Mouse (Mus musculus) heart, adult 2 months (tissue): ENCODE measurements around the gene Sec14l4. TPM values are rescaled to one million over a fixed set of nuclear protein-coding genes. Genes with fewer than 3 reads are reported as not detected.
A peak's percentile ranks its signal among the peaks of the same experiment; 100 is the strongest.

Source experiments
- DNase-seq, 2 experiments: peaks; one replicate each; pipeline ENCODE4 v3.0.0; 2021
- H3K27ac ChIP-seq: fragments of 200-600 bp; 2 replicates; pipeline ENCODE4 v1.8.1; 2022
- H3K27me3 ChIP-seq: fragments of 200-500 bp; 2 replicates; pipeline ENCODE4 v1.6.1; 2012; ENCODE audit warnings: mild to moderate bottlenecking, low read length, inconsistent platforms, mixed read lengths; ENCODE audit not compliant: control insufficient read depth, insufficient read depth
- H3K36me3 ChIP-seq: fragments of 200-500 bp; 2 replicates; pipeline ENCODE4 v1.6.1; 2012; ENCODE audit warnings: low read length, inconsistent platforms; ENCODE audit not compliant: control insufficient read depth, insufficient read depth
- H3K4me1 ChIP-seq: fragments of 200-500 bp; 2 replicates; pipeline ENCODE4 v1.6.1; 2011; ENCODE audit warnings: low read length; ENCODE audit not compliant: control insufficient read depth, insufficient read depth
- H3K4me3 ChIP-seq: fragments of 200-600 bp; 2 replicates; pipeline ENCODE4 v1.8.1; 2022
- H3K79me2 ChIP-seq: fragments of 200-500 bp; replicated peaks from 2 replicates; pipeline ENCODE4 v1.6.1; 2012; ENCODE audit warnings: mild to moderate bottlenecking, inconsistent platforms, low read length, moderate library complexity, mixed read lengths; ENCODE audit not compliant: control insufficient read depth, insufficient read depth
- H3K9ac ChIP-seq: fragments of 200-500 bp; 2 replicates; pipeline ENCODE4 v1.6.1; 2012; ENCODE audit warnings: low read depth, mild to moderate bottlenecking, control low read depth, inconsistent platforms, low read length, mixed read lengths
- CTCF ChIP-seq: fragments of 200-600 bp; IDR thresholded peaks from 2 replicates; pipeline ENCODE4 v1.8.1; 2022; ENCODE audit warnings: antibody characterized with exemption, mild to moderate bottlenecking, moderate library complexity
- EP300 ChIP-seq: fragments of 200-500 bp; IDR thresholded peaks from 2 replicates; pipeline ENCODE4 v1.6.1; 2011; ENCODE audit warnings: low read depth, low read length, control low read depth; ENCODE audit not compliant: insufficient read depth
- POLR2A ChIP-seq: fragments of 200-500 bp; IDR thresholded peaks from 2 replicates; pipeline ENCODE4 v1.6.1; 2011; ENCODE audit warnings: mild to moderate bottlenecking, low read depth, low read length, control low read depth; ENCODE audit not compliant: insufficient read depth
- whole genome bisulfite sequencing: fragments of 180-500 bp; shearing (Covaris S2); methylation state at CpG from one replicate; pipeline ENCODE4 v1.1.7; 2018; 5-methylcytosine and 5-hydroxymethylcytosine counted together
- intact Hi-C: fragments of 180-260 bp; cut with DNase I; formaldehyde crosslinking; loops from one replicate; pipeline ENCODE4 v1.15.1; 2025
- polyA plus RNA-seq: library from polyadenylated mRNA; depleted of rRNA; stranded (reverse); fragments of >200 nt; gene quantifications from 2 replicates; pipeline ENCODE4 v1.2.3, GENCODE M21; 2012
- total RNA-seq, 2 experiments: library from RNA; stranded (reverse); gene quantifications; 2 replicates each; pipeline ENCODE4 v1.2.3; 2021

Sec14l4 gene
- total and polyA plus RNA-seq, 3 experiments, result 0.14 to 0.57 (median 0.47) TPM

DNA sequence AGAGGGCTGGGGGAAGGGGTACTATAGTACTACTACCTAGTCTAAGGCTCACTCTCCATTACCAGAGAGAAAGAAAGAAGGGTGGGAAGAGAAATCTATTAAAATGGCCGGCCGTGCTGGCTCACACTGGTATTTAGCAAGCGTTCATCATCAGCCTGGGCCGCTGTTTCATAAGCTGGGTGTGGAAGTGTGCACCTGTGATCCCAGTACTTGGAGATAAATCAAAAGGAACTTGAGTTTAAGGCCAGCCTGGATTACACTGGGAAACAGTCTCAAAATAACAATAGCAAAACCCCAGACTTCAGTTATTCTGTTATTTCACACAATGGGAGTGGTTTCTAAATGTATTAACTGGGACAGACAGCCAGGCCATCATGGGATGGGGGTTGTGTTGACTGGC lies 31.3 kb downstream of the Sec14l4 start:
- Histone ChIP-seq H3K36me3 (no peaks in the 10 kb centered on the region), H3K4me3 (no peak overlapping the region), H3K27ac (no peak overlapping the region), H3K4me1 (no peaks in the 10 kb centered on the region), H3K79me2 (no peaks in the 10 kb centered on the region), H3K27me3 (peaks cover 2% of the 10 kb centered on the region; the same call in 1 of the 2 replicates), H3K9ac (no peak overlapping the region)
- DNase-seq, result no peak
- intact Hi-C loops, result no loop called here
- TF ChIP-seq EP300 (no peak), POLR2A (no peak), CTCF (no peak)
- 92% methylated on average over 4 of the region's 4 CpGs for WGBS

DNA sequence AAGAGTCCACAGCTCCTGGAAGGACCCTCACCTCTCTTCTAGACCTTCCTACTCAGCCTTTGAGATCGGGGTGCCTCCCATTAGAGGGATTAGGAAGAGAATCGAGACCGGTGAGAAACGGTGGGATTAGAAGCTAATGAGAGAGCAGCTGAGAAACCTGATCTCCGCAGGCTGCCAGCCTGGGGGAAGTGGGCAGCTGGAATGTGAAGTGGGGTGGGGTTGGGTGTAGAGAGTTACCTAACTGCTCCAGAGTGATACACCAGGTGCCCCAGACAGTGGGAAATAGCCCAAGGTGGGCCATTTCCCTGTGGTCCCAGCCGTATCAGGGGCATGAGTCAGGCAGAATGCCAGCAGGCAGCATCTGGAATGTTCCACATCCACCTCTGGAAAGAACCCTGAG lies 31.7 kb downstream of the Sec14l4 start:
- no peak overlapping the region for H3K9ac ChIP-seq
- no peak for TF ChIP-seq POLR2A
- no peak for TF ChIP-seq EP300
- no peak for TF ChIP-seq CTCF
- H3K27ac ChIP-seq, result no peak overlapping the region
- intact Hi-C loops, result no loop called here
- no peaks in the 10 kb centered on the region for H3K36me3 ChIP-seq
- no peaks in the 10 kb centered on the region for H3K4me1 ChIP-seq
- H3K79me2 ChIP-seq, result no peaks in the 10 kb centered on the region
- peaks cover 2% of the 10 kb centered on the region; the same call in 1 of the 2 replicates for H3K27me3 ChIP-seq
- 40% methylated on average over 6 of the region's 6 CpGs for WGBS
- no peak overlapping the region for H3K4me3 ChIP-seq
- no peak for DNase-seq

GRCm38 (mm10) chr11:4064627-4065122 lies 33.4 kb downstream of the Sec14l4 start, which contains the start of gene Sec14l3:
Gene Sec14l3, plus strand, starts transcription at chr11:4064841.
- H3K27me3 ChIP-seq, result peaks cover 2% of the 10 kb centered on the region; the same call in 1 of the 2 replicates
- H3K9ac ChIP-seq, result no peak within 1 kb of the TSS
- TF ChIP-seq EP300 (no peak), CTCF (no peak), POLR2A (no peak)
- H3K4me3 ChIP-seq, result no peak within 1 kb of the TSS
- H3K4me1 ChIP-seq, result no peaks in the 10 kb centered on the region
- DNase-seq, result no peak
- intact Hi-C loops, result no loop called here
- no peaks in the 10 kb centered on the region for H3K79me2 ChIP-seq
- H3K36me3 ChIP-seq, result no peaks in the 10 kb centered on the region
- WGBS, result 45% methylated on average over 5 of the region's 5 CpGs
- no peak within 1 kb of the TSS for H3K27ac ChIP-seq

GRCm38 (mm10) chr11:4069664-4070063 lies 38.4 kb downstream of the Sec14l4 start:
- no peak overlapping the region for H3K4me3 ChIP-seq
- DNase-seq, result no peak
- WGBS, result 61% methylated on average over 1 of the region's 1 CpGs
- H3K27ac ChIP-seq, result no peak overlapping the region
- no peaks in the 10 kb centered on the region for H3K36me3 ChIP-seq
- H3K79me2 ChIP-seq, result no peaks in the 10 kb centered on the region
- intact Hi-C loops, result no loop called here
- no peak overlapping the region for H3K9ac ChIP-seq
- TF ChIP-seq POLR2A (no peak), EP300 (no peak), CTCF (no peak)
- H3K4me1 ChIP-seq, result no peaks in the 10 kb centered on the region
- no peaks in the 10 kb centered on the region for H3K27me3 ChIP-seq

DNA sequence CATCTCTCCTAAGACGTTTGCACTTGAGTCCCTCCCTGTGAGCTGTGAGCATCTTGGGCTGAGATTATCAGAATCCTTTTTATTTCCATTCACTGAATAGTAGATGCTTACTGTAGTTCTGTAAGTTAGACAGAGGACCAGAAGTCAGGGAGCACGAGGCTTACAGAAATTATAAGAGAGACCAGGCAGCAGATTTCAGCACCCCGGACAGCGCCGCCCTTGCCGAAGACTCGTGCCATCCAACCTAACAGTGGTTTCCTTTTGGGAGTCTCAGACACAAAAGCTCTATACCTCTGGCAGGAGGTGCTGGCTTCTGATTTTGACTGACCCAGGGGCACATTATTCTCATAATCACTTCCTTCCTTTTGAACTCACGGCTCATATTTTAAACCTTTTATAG lies 45.4 kb downstream of the Sec14l4 start:
- no peak overlapping the region for H3K27ac ChIP-seq
- H3K79me2 ChIP-seq, result no peaks in the 10 kb centered on the region
- 13% methylated on average over 8 of the region's 8 CpGs for WGBS
- no peaks in the 10 kb centered on the region for H3K36me3 ChIP-seq
- DNase-seq, result peak in 1 of 2 experiments; percentile 47
- no peak overlapping the region for H3K9ac ChIP-seq
- no peaks in the 10 kb centered on the region for H3K27me3 ChIP-seq
- H3K4me3 ChIP-seq, result no peak overlapping the region
- no peaks in the 10 kb centered on the region for H3K4me1 ChIP-seq
- TF ChIP-seq EP300 (no peak), CTCF (no peak), POLR2A (no peak)
- intact Hi-C loops, result no loop called here

DNA sequence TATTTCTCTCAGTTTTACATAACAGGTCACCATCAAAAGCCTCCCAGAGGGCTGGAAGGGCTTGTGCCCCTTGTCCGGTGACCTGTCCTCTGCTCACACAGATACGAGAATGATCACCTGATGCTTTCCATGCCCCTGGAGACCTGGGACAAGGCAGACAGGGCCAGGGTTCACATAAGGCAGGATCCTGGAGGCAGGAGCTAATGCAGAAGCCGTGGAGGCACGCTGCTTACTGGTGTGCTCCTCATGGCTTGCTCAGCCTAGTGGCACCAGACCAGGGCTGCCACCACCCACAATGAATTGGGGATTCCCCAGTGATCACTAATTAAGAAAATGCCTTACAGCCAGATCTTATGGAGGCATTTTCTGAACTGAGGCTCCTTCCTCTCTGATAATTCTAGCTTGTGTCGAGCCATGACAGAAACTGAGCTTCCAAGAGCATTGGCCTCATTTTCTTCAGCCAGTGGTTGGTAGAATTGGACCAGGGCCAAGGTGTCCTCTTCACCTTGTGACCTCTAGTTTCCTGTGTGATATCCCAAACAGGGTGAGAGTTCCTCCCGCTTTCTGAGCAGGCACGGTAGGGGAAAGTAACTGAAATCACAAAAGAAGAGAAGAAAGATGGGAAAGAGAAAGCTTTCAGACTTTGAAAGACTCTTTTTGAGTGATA lies 47.1 kb downstream of the Sec14l4 start:
- H3K27ac ChIP-seq, result no peak overlapping the region
- H3K36me3 ChIP-seq, result no peaks in the 10 kb centered on the region
- TF ChIP-seq CTCF, result no peak
- TF ChIP-seq POLR2A, result no peak
- no peak for TF ChIP-seq EP300
- H3K4me1 ChIP-seq, result no peaks in the 10 kb centered on the region
- no peak overlapping the region for H3K4me3 ChIP-seq
- intact Hi-C loops, result no loop called here
- H3K79me2 ChIP-seq, result no peaks in the 10 kb centered on the region
- 60% methylated on average over 7 of the region's 7 CpGs for WGBS
- no peaks in the 10 kb centered on the region for H3K27me3 ChIP-seq
- no peak overlapping the region for H3K9ac ChIP-seq
- DNase-seq, result no peak
